Mouse (Mus musculus) regulatory T cell (primary cell): ENCODE results near the gene Itga5.

Experiments used
- in situ Hi-C: fragments of 300-600 bp; cut with MboI, MseI; formaldehyde crosslinking; loops from one replicate; pipeline ENCODE4 v1.15.1; 2025; ENCODE audit warnings: high pct_unique_total_duplicates

The Itga5 gene

GRCm38 (mm10) chr15:103341547-103341946 is 25.0 kb downstream of the Itga5 start:
- in situ Hi-C loops = no loop called here

- in situ Hi-C loops = no loop called here
Measured at GRCm38 (mm10) chr15:103340786-103341185, 25.8 kb downstream of the Itga5 start.

DNA sequence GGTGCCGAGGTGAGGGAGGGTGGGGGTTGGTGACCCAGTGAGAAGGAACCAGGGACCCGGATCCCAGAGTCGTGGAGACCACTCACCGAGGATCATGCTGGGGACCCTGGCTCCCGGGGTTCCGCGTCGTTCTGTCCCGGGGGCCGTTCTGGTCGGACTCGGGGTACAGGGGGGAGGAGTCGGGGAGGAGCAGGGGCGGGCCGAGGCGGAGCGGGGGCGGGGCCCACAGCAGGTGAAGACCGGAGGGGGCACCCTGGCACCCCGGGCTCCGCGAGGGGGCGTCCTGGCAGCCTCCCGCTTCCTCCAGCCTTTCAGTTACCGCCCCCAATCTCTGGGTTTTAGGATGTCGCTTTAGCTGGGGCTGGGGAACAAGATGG is 26.6 kb downstream of the Itga5 start, which contains the start of gene Zfp385a:
Gene Zfp385a (minus strand): TSS at position 133 of the 377 bp plus-strand sequence.
- in situ Hi-C loops = no loop called here

DNA sequence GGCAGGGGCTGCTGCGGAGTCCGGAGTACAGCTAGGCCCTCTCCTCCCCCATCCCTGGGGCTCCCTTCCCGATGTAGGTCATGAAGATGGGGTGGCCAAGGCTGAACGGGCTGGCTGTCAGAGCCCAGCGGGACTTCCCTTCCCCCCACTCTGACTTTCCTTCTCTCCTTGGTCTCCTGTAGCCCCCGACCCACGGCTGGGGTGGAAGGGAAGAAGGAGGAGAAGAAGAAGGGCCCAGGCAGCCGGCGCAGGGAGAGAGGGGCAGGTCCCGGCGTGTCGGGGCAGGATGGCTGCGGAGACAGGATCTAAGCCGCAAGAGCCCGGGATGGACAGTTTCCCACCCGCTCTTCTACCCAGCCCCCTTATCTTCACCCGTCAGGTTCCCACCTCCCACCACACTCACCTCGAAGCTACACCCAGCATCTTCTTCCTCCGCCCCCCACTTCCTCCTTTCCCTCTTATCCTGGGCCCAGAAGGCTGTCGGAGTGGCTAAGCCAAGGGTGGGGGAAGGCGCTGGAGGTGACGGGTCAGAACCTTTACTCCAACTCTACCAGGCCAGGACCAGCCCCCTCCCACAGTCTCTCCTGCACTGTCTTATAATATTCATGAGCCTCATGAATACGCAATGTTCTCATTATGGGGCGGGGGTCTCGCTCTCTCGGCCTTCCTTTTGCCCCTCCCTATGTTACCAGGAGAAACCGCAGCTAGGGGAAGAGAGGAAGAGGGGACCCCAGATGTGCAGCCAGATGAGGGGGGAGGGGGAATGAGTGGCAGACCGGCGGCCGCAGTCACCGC is 27.2 kb downstream of the Itga5 start:
- in situ Hi-C loops = no loop called here

DNA sequence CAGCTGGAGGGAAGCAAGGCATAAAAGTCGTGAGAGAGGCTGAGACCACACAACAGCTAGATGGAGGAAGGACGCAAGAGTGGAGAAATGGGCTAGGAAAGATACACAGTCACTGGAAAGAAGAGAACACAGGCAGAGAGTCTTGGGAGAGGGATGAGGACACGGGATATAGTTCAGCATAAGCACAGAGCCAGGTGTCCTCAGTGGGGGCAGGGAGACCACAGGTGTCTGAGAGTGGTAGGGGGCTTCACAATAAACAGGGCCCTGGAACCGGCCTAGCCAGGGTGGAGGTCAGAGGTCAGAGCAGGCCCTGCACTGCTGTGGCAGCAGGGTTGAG is 27.8 kb downstream of the Itga5 start:
- in situ Hi-C loops = no loop called here

GRCm38 (mm10) chr15:103336996-103337667 is 29.4 kb downstream of the Itga5 start:
- in situ Hi-C loops = no loop called here

GRCm38 (mm10) chr15:103335488-103336235 is 30.9 kb downstream of the Itga5 start:
- in situ Hi-C loops = no loop called here

DNA sequence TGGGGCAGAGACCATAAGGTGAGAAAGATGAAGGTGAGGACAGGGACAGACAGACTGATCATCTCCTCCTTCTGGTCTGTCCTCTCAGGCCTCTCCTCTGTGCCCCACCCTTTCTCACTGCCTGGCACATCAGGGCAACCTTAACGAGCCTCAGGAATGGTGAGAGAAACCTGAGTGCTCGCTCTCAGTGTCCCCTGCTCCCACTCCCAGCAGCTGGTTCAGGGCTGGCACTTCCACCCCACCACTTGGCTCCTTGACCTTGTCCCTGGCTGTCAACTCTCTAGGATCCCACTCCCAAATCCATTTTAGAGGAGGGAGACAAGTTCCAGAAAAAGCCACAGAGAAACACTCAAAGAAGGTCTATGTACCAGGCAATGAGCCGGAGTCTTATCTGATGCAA is 31.5 kb downstream of the Itga5 start:
- in situ Hi-C loops = no loop called here

DNA sequence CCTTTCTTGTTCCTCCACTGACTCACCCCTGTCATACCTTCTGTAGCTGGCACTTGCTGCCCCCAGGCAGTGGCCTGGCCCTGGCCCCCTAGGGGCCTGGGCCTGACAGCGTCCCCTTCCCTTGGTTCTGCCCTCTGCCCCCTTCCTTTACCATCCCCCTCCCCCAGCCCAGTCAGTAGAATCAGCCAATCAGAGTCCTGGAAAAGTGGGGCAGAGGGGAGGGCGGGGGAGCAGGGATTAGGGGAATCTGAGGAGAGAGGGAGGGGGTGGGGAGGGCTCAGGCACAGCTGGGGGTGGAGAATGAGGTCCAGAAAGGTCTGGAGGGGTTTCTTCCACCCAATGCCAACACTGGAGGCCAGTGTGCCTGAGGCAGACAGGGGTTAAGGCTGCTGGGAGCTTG is 32.4 kb downstream of the Itga5 start:
- in situ Hi-C loops = no loop called here

- in situ Hi-C loops = no loop called here
Measured at GRCm38 (mm10) chr15:103333738-103334137, 32.8 kb downstream of the Itga5 start.

- in situ Hi-C loops = no loop called here
Measured at GRCm38 (mm10) chr15:103333081-103333615, 33.4 kb downstream of the Itga5 start.

- in situ Hi-C loops = no loop called here
Measured at GRCm38 (mm10) chr15:103323455-103324247, 42.9 kb downstream of the Itga5 start.

GRCm38 (mm10) chr15:103323070-103323454 is 43.5 kb downstream of the Itga5 start:
- in situ Hi-C loops = no loop called here

- in situ Hi-C loops = no loop called here
Measured at GRCm38 (mm10) chr15:103322396-103322795, 44.2 kb downstream of the Itga5 start.

DNA sequence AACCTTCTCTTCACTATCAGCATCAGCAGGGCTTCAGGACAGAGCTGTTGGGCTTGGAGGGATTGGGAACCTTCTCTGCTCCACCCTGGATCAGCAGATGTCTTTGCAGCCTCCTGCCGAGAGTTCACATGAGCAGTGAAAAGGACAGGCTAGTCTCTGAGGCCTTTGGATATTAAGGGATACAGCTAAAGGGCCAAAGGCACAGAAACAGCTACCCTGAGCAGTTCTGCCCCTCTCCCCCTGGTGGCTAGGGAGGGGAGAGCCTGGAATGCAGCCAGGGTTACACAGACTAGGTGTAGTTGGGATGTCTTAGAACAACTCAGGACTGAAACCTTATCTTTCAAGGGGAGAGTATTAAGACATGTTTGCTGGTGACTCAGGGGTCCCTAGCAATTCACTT is 45.5 kb downstream of the Itga5 start:
- in situ Hi-C loops = no loop called here

DNA sequence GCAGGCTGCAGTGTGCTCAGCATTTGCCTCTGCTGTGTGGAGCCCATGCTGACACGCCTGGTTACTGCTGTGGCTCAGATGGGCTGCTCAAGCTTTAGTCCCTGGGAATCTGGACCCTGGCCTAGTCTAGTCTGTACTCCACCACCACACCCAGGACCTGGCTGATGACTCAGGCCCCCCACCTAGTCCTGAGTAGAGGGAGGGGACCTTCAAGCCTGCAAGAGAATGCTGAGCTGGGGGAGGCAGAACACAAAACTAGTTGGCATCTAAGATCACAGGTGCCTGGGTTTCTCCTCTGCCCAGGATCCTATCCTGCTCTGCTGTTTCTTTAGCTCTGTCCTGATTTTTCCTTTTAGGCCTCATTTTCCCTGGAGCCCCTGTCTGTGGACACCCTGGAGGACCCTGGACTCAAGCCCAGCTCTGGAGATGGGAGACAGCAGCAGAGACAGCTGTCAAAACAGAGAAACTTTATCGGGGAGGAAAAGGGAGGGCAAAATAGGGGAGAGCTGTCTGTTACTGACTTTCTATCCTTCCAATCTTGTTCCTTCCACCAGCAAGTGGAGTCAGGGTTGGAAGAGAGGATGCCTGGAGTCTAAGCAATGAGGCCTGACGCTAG is 48.3 kb downstream of the Itga5 start:
- in situ Hi-C loops = loop anchor here (5.0 kb wide), 1 partner anchor 131 kb away; no protein-coding TSS in a partner anchor

- in situ Hi-C loops = loop anchor here (5.0 kb wide), 1 partner anchor 130 kb away; no protein-coding TSS in a partner anchor
Measured at GRCm38 (mm10) chr15:103317731-103318130, 48.8 kb downstream of the Itga5 start.

DNA sequence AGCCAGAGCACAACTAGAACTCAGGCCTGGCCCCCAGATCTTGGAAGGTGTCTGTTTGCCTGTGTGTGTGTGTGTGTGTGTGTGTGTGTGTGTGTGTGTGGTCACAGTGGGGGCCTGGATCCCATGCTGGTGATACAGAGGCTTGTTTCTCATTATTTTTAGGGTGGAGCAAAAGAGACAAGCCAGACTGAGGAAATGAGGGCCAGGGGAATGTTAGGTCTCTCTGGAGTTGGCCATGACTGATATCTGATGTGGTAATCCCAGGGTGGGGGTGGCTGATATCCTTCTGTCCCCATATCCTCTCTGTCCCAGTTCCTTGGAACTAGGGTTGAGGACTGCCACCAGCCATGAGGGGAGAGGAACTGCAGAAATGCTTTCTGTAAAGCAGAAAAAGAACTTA is 49.4 kb downstream of the Itga5 start:
- in situ Hi-C loops = loop anchor here (5.0 kb wide), 1 partner anchor 130 kb away; no protein-coding TSS in a partner anchor

GRCm38 (mm10) chr15:103315979-103316776 is 50.4 kb downstream of the Itga5 start:
- in situ Hi-C loops = loop anchor here (5.0 kb wide), 1 partner anchor 129 kb away; no protein-coding TSS in a partner anchor

DNA sequence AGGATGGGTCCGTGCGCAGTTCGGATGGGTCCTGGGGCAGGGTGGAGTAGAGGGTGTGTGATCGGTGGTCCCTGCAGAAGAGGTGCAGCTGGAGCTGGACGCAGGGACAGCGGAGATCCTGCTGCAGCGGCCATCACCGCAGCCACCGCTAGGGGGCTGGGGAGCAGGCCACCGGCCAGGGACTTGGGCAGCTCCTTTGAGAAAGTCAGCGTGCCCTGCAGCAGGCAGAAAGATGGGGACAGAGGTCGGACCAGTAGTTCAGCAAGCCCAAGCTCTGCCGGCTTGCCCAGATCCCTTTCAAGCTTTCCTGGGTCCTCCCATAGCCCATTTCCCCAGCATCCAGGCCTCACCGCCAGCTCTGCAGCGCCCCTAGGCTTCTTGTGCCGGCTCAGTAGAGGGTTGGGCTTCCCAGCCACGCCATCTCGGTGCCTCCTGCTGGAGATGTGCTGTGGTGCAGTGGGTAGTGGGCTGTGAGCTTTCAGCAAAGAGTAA is 51.5 kb downstream of the Itga5 start:
- in situ Hi-C loops = loop anchor here (5.0 kb wide), 1 partner anchor 128 kb away; no protein-coding TSS in a partner anchor
